In the genomic region with DNA sequence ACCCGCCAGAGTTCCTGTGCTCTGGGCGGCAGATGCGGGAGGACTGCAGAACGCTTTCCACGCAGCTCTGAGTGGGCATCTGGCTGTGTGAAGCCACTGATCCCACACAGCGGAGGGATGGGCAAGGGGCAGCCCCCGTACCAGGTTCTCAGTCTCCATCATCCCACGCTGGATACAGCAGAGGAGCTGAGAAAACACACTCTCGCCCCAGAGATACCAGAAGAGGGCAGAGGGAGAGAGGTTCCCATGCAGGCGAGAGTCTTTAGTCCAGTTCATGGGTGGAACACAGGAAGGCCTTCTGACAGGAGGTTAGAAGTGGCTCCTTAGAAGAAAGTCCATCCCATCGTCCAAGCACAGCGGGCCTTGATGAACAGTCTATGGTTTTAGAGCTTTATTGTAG, we compare ENCODE assay signal across 18 mouse cellular contexts. TPM values are rescaled to one million over a fixed set of nuclear protein-coding genes. Genes with fewer than 3 reads are reported as not detected.
"Had no signal": no experiment of that assay in that cellular context is flagged by ENCODE, and none has a peak within 500 bp of the region (broad histone marks: within the 10 kb centered on the region; RNA-seq: fewer than 3 reads in every experiment).

No protein-coding gene starts in this region.

- H3K36me3 ChIP-seq: liver, embryonic 15.5 days; lung, embryonic 15.5 days; midbrain, embryonic 12.5 days; neural tube, embryonic 12.5 days had no signal

- H3K9me3 ChIP-seq: liver, embryonic 15.5 days; lung, embryonic 15.5 days; midbrain, embryonic 12.5 days; neural tube, embryonic 12.5 days had no signal

- H3K27ac ChIP-seq: liver, embryonic 15.5 days; lung, embryonic 15.5 days; macrophage; midbrain, embryonic 12.5 days; neural tube, embryonic 12.5 days had no signal

- ATAC-seq: liver, postnatal 0 days; lung, postnatal 0 days had no signal

- DNase-seq: liver, postnatal 0 days; lung, adult 2 months; lung, postnatal 14 days; lung, postnatal 36 days; midbrain, embryonic 14.5 days; right cerebral cortex, postnatal 14 days; thymus, adult 18-20 months; thymus, postnatal 14 days; thymus, postnatal 36 days had no signal

- H3K4me2 ChIP-seq: liver, embryonic 15.5 days; lung, embryonic 15.5 days; midbrain, embryonic 12.5 days; neural tube, embryonic 12.5 days had no signal

- H3K4me3 ChIP-seq: liver, embryonic 15.5 days; lung, embryonic 15.5 days; megakaryocyte, embryonic 14.5 days; midbrain, embryonic 12.5 days; neural tube, embryonic 12.5 days had no signal

- H3K27me3 ChIP-seq: liver, embryonic 15.5 days; lung, embryonic 15.5 days; megakaryocyte, embryonic 14.5 days; midbrain, embryonic 12.5 days had no signal

- H3K9ac ChIP-seq: liver, embryonic 15.5 days; liver, postnatal 0 days; lung, embryonic 15.5 days; midbrain, embryonic 12.5 days; neural tube, embryonic 12.5 days had no signal

RNA-seq across cellular contexts. Expression of a gene that starts 48.7 kb away (rescaled TPM):
- total RNA-seq: midbrain, postnatal 0 days had no signal

RNA-seq across cellular contexts. Expression of a gene that starts 57.6 kb away (rescaled TPM):
- total RNA-seq: monocyte, adult 5-6 weeks had no signal
